Mouse (Mus musculus): Measurements from ENCODE around the gene Sgpp2. TPM values are rescaled to one million over a fixed set of nuclear protein-coding genes. Genes with fewer than 3 reads are reported as not detected.
A peak's percentile ranks its signal among the peaks of the same experiment; 100 is the strongest.

Gene Sgpp2
- polyA plus RNA-seq, 1 experiment = not detected

DNA sequence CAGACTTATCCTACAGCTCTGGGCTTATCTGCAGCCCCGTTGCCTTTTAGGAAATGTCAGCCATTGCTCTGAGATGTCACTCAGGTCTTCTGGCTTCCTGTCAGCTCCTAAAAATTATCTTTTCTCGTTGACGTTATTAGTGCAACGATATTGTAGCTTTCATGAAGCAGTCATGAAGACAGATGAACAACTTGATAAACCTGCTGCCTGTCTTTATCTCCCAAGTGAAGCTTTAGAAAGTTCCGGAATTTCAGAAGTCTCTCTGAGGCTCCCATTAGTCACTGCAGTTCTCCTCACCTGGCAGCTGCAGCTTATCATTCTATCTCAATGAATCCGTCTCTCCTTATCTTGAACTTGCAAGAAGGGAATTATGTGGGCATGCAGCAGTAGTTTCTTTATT is 13.9 kb downstream of the Sgpp2 start:
- TF ChIP-seq GATA1 (IDR thresholded peaks at IDR 0.05; ENCODE audit: low read length) = peak; percentile 76

DNA sequence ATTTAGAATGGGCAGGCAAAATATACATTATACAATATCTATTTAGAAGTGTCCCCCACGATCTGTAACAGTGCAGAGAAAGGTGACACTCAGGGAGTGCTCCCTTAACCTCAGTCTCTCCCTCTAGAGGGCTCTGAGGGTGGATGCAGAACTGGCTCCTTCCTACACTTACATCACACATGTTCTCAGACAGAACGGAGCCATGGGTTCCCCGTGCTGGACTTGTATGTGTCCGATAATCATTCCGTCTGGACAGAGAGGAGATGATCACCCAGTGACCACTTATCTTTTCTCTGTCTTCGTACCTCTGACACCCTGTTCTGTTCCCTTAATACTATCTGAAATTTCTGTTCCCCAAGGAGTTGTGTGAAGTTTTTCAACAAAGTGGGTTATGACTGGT is 15.7 kb downstream of the Sgpp2 start:
- no peak for TF ChIP-seq GATA1 (IDR thresholded peaks at IDR 0.05; ENCODE audit: low read length)

DNA sequence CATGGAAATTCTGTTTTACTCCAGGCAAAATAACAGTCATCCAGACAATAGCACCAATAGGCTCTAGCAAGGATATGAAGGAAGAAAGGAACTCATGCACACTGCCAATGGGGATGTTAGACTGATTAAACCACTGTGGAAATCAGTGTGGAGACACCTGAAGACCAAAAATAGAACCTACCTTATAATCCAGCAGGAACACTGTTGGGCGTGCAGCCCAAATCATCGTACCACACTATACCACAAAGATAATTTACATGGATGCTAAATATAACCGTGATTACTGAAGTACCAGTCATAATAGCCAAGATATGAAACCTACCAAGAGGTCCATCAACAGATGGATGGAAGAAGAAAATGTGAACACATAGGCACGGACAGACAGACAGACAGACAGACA is 18.5 kb downstream of the Sgpp2 start:
- TF ChIP-seq GATA1 (IDR thresholded peaks at IDR 0.05; ENCODE audit: low read length) = no peak

DNA sequence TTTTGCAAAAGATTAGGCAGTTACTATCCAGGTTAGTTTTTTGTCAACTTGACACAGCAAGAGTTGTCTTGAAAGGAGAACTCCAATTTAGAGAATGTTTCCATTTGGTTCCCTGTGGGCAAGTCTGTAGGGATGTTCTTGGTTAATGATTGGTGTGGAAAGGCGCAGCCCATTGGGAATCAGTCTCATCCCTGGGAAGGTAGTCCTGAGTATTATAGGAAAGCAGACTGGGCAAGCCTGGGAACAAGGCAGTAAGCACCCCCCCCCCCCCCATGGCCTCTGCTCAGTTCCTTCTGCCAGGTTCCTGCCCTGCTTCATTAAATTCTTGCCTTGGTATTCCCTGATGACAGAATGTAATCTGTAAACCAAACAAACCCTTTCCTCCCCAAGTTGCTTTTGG is 19.7 kb downstream of the Sgpp2 start:
- TF ChIP-seq GATA1 (IDR thresholded peaks at IDR 0.05; ENCODE audit: low read length) = no peak

DNA sequence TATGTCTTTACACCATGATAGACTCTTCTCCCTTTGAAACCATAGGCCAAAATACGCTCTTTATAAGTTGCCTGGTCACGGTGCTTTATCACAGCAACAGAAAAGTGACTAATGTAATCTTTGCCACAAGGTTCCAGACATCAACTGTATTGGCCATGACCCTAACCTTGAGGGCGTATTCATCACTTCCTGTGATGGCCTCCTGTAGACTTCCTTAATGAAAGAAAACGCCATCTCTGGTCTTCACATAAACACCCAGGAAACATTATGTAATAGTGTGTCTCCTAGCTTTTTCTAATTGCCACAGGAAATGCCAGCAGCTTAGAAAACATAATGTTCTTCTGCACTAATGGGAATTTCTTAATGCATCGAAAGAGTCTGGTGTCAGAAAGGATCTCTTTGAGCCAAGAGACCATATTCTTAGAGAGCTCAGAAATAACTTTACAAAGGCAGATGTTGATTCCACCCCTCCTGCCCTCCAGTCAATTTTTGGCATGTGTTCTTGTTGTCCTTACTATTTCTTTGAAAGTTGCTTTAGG is 20.5 kb downstream of the Sgpp2 start:
- no peak for TF ChIP-seq GATA1 (IDR thresholded peaks at IDR 0.05; ENCODE audit: low read length)

DNA sequence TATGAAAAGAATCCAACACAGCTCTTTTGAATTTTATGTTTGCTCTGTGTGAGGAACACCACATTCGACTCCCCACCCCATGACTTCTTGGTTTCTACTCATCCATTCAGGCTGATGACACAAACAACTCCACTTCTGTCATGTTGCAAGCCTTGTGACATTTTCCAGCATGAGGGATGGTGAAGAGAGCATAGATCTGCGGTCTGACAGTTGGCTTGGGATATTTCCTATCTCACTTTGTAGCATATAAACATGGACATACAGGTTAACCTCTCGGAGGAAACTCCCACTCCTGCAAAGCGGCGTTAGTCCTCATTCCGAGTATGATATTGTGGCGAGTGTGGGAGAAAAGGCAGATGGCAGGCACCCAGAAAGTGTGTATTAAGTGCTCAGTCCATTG is 27.6 kb downstream of the Sgpp2 start:
- TF ChIP-seq GATA1 (IDR thresholded peaks at IDR 0.05; ENCODE audit: low read length) = no peak

DNA sequence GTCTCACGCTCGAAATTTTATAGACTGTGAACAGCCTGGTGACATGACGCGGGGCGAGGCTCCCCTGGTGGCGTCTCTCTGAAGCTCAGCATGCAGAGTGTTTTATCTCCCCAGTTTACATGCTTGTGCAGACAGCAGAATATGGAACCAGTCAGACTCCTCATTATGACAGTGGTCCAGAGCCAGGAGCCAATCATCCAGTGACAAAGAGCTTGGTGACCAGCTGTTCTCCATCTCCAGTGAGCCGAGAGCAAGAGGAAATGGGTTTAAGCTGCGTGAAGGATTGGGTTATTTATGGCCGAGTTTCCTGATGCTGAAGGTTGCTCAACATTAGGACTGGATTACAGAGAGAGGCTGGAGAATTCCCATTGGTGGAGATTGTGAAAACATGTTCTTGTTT is 28.1 kb downstream of the Sgpp2 start:
- no peak for TF ChIP-seq GATA1 (IDR thresholded peaks at IDR 0.05; ENCODE audit: low read length)

DNA sequence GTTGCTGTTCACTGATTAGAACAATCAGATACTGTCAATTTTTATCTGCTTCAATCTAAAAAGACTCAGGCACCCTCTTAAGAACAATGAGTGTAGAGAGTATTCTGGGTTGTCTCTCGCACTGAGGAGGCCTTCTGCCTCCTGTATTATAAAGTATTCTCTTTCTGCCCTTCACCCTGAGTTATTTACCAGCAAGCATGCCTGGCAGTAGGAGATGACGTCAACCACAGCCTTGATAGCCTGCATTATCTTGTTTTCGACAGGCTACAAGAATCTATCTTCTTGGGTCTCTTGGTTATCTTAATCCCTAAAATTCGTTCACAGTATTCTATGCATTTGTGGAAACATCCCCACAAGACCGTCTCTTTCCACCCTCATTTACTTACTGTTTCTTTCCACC is 29.8 kb downstream of the Sgpp2 start:
- no peak for TF ChIP-seq GATA1 (IDR thresholded peaks at IDR 0.05; ENCODE audit: low read length)

DNA sequence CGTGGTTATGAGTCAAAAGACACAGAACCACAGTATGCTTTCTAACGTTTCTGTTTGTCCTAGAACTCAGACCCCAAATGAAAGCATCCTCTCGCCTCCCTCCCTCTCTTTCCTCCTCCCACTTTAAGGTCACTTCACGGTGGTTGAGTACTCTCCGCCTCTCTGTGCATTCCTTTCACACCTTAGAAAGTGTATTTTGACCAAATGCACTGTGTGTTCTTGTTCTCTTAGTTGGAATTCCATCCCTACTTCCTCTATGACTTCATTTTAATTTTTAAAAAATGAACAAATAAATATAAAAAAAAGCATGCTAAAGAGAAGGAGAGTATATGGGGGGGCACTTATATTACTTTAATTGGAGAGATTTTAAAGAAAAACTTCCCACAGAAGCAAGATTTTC is 30.4 kb downstream of the Sgpp2 start:
- TF ChIP-seq GATA1 (IDR thresholded peaks at IDR 0.05; ENCODE audit: low read length) = no peak

DNA sequence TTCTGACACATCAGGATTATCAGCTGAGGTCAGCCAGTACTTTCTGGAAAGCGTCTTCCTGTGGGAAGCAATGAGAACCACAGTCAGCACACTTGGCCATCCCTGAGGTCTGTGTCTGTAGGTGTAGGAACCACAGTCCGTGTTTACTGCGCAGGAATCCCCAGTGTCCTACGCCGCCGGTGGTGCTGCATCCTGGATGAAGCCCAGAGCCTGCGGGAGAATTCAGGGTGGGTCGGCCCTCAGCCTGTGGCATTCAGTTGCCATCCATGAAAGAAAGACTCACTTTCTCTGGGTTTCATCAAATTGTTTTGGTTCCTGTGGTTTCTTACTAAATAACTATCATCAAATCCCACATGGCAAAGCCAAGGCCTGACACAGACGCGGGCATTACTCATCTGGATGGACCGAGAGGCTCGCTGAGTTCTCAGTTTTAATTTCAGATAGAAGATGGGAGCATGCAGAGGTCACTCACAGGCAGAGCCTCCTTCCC is 37.2 kb downstream of the Sgpp2 start:
- no peak for TF ChIP-seq GATA1 (IDR thresholded peaks at IDR 0.05; ENCODE audit: low read length)

DNA sequence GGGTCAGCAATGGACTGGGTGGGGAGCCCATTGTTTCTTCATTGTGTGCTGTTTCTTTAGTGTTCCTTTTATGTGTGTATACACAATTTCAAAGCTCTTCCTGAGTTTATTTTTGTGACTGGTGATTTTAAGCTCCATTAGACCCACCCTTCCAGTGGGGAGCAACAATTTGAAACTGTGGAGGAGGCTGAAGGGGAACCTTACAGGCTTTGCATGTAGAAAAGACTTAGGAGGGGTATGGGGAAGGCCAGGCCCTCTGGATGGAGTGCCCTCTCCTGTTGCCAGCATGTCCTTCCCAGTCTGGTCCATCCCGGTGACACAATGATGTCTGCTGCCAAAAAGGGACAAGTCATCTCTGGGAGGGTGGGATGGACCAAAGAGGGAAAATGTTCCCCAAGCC is 39.1 kb downstream of the Sgpp2 start:
- no peak for TF ChIP-seq GATA1 (IDR thresholded peaks at IDR 0.05; ENCODE audit: low read length)

DNA sequence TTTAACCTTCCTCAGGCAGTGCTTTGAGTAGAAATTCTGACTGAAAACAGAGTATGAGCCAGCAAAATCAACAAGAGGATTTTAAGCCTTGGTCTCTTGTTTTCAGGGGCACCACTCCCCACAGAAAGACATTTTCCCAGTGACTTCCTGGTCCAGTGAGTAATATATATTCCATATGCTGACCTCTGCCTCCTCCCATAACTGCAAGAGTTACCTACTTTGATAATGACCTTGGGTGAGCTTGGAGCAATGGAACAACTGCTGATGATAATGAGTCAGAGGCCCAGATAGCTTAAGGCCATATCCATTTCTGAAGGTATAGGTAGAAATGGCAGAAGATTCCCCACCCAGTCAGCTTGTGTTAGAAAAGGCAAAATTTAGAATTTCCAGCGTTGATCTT is 43.1 kb downstream of the Sgpp2 start:
- TF ChIP-seq GATA1 (IDR thresholded peaks at IDR 0.05; ENCODE audit: low read length) = no peak

DNA sequence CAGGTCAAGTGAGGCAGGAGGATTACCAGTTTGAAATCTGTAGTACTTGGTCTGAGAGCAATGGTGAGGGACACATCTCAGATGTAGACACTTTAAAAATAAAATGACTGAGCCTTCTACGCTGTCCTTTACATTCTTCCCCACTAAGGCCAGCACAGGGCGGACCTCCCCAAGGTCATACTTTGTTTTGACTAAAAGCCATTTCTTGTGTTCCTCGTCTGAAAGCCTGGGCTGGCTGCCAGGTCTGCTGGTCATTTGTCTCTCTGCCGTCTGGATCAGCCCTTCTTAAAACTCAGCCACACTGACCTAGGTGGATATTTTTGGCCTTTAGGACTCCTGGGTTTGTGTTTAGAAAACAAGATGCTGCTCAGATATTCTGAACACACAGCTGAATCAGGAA is 45.0 kb downstream of the Sgpp2 start:
- TF ChIP-seq GATA1 (IDR thresholded peaks at IDR 0.05; ENCODE audit: low read length) = no peak

DNA sequence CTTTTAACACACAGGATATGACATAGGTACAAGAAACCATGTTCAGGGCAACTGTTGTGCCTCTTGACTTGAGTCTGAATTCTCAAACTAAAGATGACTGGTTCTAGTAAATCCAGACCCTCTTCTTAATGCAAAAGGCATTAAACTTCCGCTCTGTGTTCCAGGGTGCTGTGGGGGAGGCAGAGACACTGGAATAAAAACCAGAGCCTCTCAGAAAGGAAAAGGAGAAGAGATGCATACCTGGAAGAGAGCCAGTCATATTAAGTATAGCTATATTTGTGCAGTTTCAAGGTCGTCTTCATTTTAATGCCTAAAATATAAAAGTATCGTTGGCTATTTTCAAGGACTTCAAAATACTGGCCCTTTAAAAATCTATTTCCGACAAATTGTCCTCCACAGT is 47.3 kb downstream of the Sgpp2 start:
- TF ChIP-seq GATA1 (IDR thresholded peaks at IDR 0.05; ENCODE audit: low read length) = no peak

DNA sequence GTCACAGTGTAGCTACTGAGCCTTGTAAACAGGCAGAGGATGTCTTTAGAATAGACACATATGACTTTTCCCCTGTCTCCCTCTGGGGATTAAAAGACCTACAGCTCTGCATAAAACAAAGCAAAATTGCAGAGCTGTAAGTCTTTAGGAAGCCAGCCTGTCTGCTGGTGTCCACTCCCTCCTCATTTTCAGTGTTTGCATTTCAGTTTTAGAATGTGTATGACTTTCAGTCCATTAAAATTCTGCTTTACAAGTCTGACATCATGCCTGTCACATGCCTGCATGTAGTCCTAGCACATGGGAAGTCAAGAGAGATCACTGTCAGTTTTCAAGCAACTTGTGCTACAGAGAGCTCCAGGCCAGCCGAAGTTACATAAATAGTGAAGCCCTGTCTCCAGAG is 47.7 kb downstream of the Sgpp2 start:
- no peak for TF ChIP-seq GATA1 (IDR thresholded peaks at IDR 0.05; ENCODE audit: low read length)

DNA sequence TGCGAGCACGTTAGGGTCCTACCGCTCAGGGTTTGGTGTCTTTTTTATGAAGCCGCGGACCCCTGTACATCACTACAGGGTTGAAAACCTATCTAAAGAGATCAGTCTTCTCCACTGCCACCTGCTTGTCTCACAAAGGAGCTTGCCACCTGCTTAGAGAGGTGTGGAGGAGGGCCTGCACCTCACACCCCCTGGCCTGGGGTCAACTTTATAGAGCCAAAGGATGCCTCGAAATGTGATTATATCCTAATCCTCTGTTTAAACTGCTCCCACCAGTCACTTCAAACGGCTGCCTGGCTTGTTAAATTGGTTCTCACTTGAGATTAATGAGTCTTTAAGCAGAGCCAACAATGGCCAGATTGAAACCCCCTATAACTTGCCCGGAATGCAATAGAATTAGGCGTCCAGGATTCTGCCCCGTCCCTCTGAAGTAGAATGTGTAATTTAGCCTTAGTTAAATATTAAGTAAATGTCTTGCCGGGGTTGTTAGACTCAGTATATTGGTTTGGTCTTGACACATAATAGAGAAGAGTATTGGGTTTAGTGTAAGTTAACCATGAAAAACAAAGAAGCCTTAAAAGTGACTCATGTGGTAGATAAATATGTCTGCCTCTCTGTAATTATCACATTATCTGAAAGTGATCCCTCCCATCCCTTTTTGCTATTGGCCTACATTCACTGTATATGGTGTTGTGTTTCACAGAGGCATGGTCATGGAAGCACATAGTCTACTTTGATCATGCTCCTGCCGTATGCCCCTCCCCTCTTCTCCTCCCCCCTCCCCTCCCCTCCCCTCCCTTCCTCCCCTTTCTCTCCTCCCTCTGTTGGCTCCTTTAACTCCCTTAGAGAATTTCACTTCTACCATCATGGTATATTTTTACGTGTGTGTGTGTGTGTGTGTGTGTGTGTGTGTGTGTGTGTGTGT is 54.1 kb downstream of the Sgpp2 start:
- no peak for TF ChIP-seq GATA1 (IDR thresholded peaks at IDR 0.05; ENCODE audit: low read length)

DNA sequence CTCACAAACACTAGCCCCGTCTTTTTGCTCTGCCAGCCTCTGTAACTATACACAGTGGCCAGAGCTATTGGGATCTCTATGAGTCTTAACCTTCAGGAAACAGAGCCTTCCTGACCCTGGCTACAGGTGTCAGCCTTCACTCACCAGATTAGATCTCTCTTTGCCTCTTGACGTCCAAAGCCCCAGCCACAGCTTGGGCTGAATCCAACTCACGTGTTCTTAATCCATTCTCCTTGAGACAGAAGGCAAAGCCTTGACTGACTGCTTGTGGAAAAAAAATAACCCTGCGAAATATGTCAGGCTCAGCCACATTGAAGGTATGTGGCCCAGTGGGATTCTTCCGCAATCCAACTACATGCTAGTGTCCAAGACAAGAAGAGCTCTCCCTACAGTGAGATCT is 57.7 kb downstream of the Sgpp2 start:
- no peak for TF ChIP-seq GATA1 (IDR thresholded peaks at IDR 0.05; ENCODE audit: low read length)

All from G1E-ER4 (cell line).